Mouse (Mus musculus) neural tube, embryonic 11.5 days (tissue): ENCODE results near the gene Tmtc1. TPM values are rescaled to one million over a fixed set of nuclear protein-coding genes. Genes with fewer than 3 reads are reported as not detected.

Source experiments
- ATAC-seq: fragments of 200-750 bp; cut with Nextera tagmentation; 2 replicates; pipeline ENCODE4 v1.8.0; 2017; ENCODE audit warnings: moderate number of reproducible peaks, mild to moderate bottlenecking, moderate TSS enrichment, moderate library complexity; ENCODE audit not compliant: insufficient read depth, low FRiP score, low TSS enrichment
- DNase-seq: peaks from one replicate; pipeline ENCODE4 v3.0.0-alpha.2; 2015; ENCODE audit warnings: low spot score
- H3K27ac ChIP-seq: fragments of 300-500 bp; sonication (generic); 2 replicates; pipeline ENCODE4 v1.5.1; 2014; ENCODE audit warnings: low read depth, mild to moderate bottlenecking, low read length
- H3K27me3 ChIP-seq: fragments of 300-500 bp; sonication (generic); 2 replicates; pipeline ENCODE4 v1.6.1; 2014; ENCODE audit warnings: mild to moderate bottlenecking, low read length, mixed read lengths; ENCODE audit not compliant: control insufficient read depth, insufficient read depth
- H3K36me3 ChIP-seq: fragments of 300-500 bp; sonication (generic); 2 replicates; pipeline ENCODE4 v1.6.1; 2014; ENCODE audit warnings: mild to moderate bottlenecking, low read length, moderate library complexity, mixed read lengths; ENCODE audit not compliant: control insufficient read depth, insufficient read depth
- H3K4me1 ChIP-seq: fragments of 300-500 bp; sonication (generic); 2 replicates; pipeline ENCODE4 v1.6.1; 2014; ENCODE audit warnings: low read length, mixed read lengths; ENCODE audit not compliant: control insufficient read depth, insufficient read depth
- H3K4me2 ChIP-seq: fragments of 300-500 bp; sonication (generic); 2 replicates; pipeline ENCODE4 v1.6.1; 2014; ENCODE audit warnings: low read depth, mild to moderate bottlenecking, moderate library complexity
- H3K4me3 ChIP-seq: fragments of 300-500 bp; sonication (generic); 2 replicates; pipeline ENCODE4 v1.5.1; 2014; ENCODE audit warnings: low read depth, low read length
- H3K9ac ChIP-seq: fragments of 300-500 bp; sonication (generic); 2 replicates; pipeline ENCODE4 v1.6.1; 2014; ENCODE audit warnings: mild to moderate bottlenecking, low read length
- H3K9me3 ChIP-seq: fragments of 300-500 bp; sonication (generic); 2 replicates; pipeline ENCODE4 v1.6.1; 2016; ENCODE audit warnings: low read length; ENCODE audit not compliant: control insufficient read depth
- WGBS: fragments of 180-500 bp; shearing (Covaris S2); extraction: QIAGEN DNeasy Blood & Tissue Kit; methylation state at CpG from one replicate; pipeline ENCODE4 v1.1.7; 2014; 5-methylcytosine and 5-hydroxymethylcytosine counted together
- polyA plus RNA-seq: library from polyadenylated mRNA; unstranded; fragments of >200 nt; fragmentation: Nextera tagmentation; extraction: Ambion mirVana; gene quantifications from 2 replicates; pipeline ENCODE4 v1.2.1, GENCODE M21; 2014

Tmtc1 gene
- polyA plus RNA-seq, 1 experiment from 2014 or later: 1.4 TPM

DNA sequence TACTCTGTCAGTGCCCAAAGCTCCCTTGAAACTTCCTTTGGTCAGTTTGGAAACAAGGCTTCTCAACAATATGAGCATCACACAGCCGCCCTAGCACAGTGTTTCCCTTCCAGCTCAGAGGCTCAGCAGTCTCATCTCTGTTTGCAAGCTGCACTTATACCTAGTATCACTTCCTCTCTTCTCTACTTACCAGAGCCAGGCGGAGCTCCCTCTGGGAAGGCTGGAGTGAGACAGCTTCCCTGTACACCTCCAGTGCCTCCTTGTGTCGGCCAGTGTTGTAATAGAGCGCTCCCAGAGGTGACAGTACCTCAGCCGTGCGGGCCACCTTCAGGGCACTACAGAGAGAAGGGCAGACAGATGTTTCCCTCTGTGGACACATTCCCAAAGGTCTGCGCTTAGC, 197.6 kb downstream of the Tmtc1 start:
- 85% methylated on average over 7 of the region's 7 CpGs for WGBS
- no peak overlapping the region for H3K4me2 ChIP-seq
- DNase-seq (no peak), ATAC-seq (no peak)
- H3K9me3 ChIP-seq: no peaks in the 10 kb centered on the region
- no peak overlapping the region for H3K9ac ChIP-seq
- no peaks in the 10 kb centered on the region for H3K27me3 ChIP-seq
- no peaks in the 10 kb centered on the region for H3K36me3 ChIP-seq
- no peak overlapping the region for H3K4me3 ChIP-seq
- no peaks in the 10 kb centered on the region for H3K4me1 ChIP-seq
- no peak overlapping the region for H3K27ac ChIP-seq

DNA sequence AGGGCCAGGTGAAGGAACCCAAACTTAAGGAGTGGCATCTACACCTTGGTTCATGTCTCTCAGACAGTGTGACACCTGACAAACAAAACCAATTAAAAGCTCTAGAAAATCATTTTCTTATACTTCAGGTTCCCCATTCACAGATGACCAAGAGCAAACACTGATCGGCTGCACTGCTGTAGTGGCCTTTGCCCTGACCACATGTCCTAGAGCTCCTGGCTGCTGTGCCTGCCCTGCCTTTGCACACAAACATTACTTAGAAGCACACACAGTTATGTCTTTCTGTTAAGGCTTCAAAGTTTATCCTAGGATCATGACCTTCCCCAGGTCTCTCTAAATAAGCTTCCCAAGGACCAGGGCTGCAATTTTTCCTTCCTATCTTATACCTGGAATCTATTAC, 199.4 kb downstream of the Tmtc1 start:
- Histone ChIP-seq H3K27ac (no peak overlapping the region), H3K4me1 (no peaks in the 10 kb centered on the region), H3K9ac (no peak overlapping the region), H3K9me3 (no peaks in the 10 kb centered on the region), H3K36me3 (no peaks in the 10 kb centered on the region), H3K4me3 (no peak overlapping the region), H3K4me2 (no peak overlapping the region), H3K27me3 (no peaks in the 10 kb centered on the region)
- 77% methylated on average over 1 of the region's 1 CpGs for WGBS
- no peak for DNase-seq
- ATAC-seq: no peak

DNA sequence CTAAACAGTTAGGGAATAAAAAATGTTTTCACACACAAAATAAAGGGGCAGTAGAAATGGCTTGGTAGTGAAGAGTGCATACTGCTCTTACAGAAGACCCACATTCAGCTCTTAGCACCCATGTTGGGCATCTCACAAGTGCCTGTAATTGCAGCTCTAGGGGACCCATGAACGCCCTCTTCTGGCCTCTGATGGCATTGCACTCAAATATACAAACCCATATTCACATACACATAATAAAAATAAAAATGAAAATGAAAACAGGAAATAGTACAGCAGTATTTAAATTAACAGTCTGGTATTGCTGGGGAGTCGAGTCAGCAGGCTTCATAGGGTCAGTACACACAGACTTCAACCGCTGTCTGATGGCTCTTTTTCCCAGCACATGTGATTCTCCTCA, 201.9 kb downstream of the Tmtc1 start:
- Histone ChIP-seq H3K27ac (no peak overlapping the region), H3K4me2 (no peak overlapping the region), H3K27me3 (no peaks in the 10 kb centered on the region), H3K4me3 (no peak overlapping the region), H3K4me1 (no peaks in the 10 kb centered on the region), H3K9ac (no peak overlapping the region), H3K9me3 (no peaks in the 10 kb centered on the region), H3K36me3 (no peaks in the 10 kb centered on the region)
- ATAC-seq (no peak), DNase-seq (no peak)
- 59% methylated on average over 3 of the region's 3 CpGs for WGBS

DNA sequence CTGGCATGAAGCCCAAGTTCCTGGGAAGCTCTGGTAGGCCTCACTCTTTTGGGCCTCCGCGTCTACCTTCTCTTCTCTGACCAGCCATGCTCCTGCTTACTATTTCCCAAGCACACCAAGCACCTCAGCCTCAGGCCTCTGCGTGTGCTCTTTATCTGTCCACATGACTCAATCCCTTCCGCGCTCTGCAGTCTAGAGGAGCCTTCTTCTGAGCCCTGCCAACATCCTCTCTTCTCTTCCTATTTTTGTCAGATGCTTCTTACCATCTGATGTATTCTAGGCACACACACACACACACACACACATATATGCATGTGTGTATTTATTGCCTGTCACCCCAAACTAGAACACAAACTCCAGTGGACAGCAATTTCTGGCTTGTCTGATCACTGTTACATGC, 202.5 kb downstream of the Tmtc1 start:
- WGBS: 91% methylated on average over 5 of the region's 5 CpGs
- Histone ChIP-seq H3K4me2 (no peak overlapping the region), H3K36me3 (no peaks in the 10 kb centered on the region), H3K4me3 (no peak overlapping the region), H3K9ac (no peak overlapping the region), H3K27ac (no peak overlapping the region), H3K9me3 (no peaks in the 10 kb centered on the region), H3K4me1 (no peaks in the 10 kb centered on the region), H3K27me3 (no peaks in the 10 kb centered on the region)
- DNase-seq (no peak), ATAC-seq (no peak)

DNA sequence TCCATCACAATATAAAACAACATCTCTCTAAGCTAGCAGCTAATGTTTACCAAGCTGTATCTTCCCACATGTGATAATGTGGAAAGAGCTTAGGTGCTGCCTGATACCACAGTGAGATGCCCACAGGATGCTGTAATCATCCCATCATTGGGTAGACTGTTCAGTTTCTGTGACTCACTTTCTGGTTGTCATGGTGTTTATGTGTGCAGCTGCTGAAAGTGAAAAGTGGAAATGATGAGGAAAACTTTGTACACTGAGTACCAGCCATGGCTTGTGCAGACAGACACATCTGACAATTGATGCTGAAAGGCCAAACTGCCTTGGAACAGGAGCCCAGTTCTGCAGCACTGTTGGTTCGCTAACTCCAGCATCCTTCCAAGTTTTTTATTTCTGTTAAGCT, 204.9 kb downstream of the Tmtc1 start:
- WGBS: 100% methylated on average over 1 of the region's 1 CpGs

DNA sequence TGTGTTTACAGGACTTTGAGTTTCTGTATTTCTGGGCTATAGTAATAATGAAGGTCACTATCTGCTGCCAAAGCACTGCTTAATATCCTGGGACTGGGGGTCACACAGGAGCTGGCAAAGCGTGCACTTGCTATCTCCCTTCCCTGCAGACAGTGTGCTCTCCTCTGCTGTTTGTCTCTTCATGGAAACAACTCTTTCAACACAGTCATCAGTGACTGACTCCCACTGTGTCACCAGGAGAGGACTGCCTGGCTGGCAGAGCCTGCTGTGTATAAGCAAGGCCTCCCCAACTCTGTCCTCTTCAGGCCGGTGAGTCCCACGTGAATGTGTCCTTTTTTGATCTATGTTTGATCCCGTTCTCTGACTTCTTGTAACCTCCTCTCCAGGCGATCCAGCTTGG, 206.7 kb downstream of the Tmtc1 start:
- ATAC-seq (no peak), DNase-seq (no peak)
- Histone ChIP-seq H3K4me2 (no peak overlapping the region), H3K27ac (no peak overlapping the region), H3K9ac (no peak overlapping the region), H3K9me3 (no peaks in the 10 kb centered on the region), H3K27me3 (no peaks in the 10 kb centered on the region), H3K4me1 (no peaks in the 10 kb centered on the region), H3K36me3 (no peaks in the 10 kb centered on the region), H3K4me3 (no peak overlapping the region)
- WGBS: 70% methylated on average over 5 of the region's 5 CpGs

More for the DNA sequence above, 204.9 kb downstream of the Tmtc1 start:
- no peaks in the 10 kb centered on the region for H3K9me3 ChIP-seq
- no peak overlapping the region for H3K9ac ChIP-seq
- no peaks in the 10 kb centered on the region for H3K4me1 ChIP-seq
- ATAC-seq (no peak), DNase-seq (no peak)
- no peaks in the 10 kb centered on the region for H3K36me3 ChIP-seq
- no peak overlapping the region for H3K4me3 ChIP-seq
- no peak overlapping the region for H3K4me2 ChIP-seq
- H3K27ac ChIP-seq: no peak overlapping the region
- H3K27me3 ChIP-seq: no peaks in the 10 kb centered on the region

DNA sequence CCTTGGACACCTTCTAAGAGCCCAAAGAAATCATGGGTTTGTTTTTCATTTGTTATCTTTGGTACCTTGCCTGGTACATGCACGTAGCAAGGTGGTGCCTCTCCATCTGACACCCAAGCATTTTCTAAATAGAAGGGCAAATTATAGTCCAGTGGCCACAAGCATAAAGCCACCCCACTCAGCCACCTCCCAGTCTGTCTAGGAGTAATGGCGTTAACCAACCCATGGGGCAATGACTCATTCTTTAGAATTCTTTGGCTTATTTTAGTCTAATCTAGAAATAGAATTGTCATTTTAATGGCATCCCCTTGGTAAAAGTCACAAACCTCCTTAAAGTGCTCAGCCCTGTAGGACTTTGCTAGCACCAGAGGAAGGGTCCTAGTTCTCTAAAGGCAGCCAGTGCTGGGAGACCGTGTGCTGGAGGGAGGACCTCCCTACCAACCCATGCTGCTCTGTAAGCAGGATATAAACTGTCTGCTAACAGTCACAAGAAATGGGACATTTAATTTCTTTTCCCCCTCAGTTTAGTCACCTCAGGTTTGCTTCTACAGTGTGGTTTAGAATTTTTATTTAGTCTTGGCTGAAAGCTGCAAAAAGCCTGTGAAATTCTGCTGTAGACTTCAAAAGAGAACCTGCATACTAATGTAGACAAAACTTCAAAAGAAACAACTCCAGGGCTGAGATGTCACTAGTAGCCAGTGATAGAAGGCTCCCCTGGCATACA, 209.9 kb downstream of the Tmtc1 start:
- 78% methylated on average over 3 of the region's 3 CpGs for WGBS

DNA sequence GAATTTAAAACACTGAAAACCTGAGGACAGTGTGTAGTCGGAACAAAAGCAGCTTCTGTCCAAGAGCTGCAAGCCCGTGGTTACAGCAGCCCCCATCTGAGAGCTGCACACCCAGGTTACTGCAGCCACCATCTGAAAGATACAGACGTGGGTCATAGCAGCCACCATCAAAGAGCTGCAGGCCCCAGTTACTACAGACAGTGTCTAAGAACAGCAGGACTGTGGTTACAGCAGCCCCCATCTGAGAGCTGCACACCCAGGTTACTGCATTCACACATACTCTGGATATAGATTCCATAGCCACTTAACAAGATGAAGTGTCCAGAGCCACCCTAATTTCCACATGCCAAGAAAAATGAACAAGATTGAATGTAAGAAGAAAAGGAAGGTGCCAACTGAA, 216.6 kb downstream of the Tmtc1 start:
- Histone ChIP-seq H3K9me3 (no peaks in the 10 kb centered on the region), H3K4me1 (no peaks in the 10 kb centered on the region), H3K4me2 (no peak overlapping the region), H3K27me3 (no peaks in the 10 kb centered on the region), H3K9ac (no peak overlapping the region), H3K27ac (no peak overlapping the region), H3K4me3 (no peak overlapping the region), H3K36me3 (no peaks in the 10 kb centered on the region)
- 62% methylated on average over 3 of the region's 3 CpGs for WGBS
- DNase-seq (no peak), ATAC-seq (no peak)

More for the DNA sequence above, 209.9 kb downstream of the Tmtc1 start:
- DNase-seq (no peak), ATAC-seq (no peak)
- H3K4me2 ChIP-seq: no peak overlapping the region
- H3K9ac ChIP-seq: no peak overlapping the region
- no peak overlapping the region for H3K27ac ChIP-seq
- no peaks in the 10 kb centered on the region for H3K9me3 ChIP-seq
- H3K36me3 ChIP-seq: no peaks in the 10 kb centered on the region
- no peaks in the 10 kb centered on the region for H3K27me3 ChIP-seq
- no peak overlapping the region for H3K4me3 ChIP-seq
- no peaks in the 10 kb centered on the region for H3K4me1 ChIP-seq

DNA sequence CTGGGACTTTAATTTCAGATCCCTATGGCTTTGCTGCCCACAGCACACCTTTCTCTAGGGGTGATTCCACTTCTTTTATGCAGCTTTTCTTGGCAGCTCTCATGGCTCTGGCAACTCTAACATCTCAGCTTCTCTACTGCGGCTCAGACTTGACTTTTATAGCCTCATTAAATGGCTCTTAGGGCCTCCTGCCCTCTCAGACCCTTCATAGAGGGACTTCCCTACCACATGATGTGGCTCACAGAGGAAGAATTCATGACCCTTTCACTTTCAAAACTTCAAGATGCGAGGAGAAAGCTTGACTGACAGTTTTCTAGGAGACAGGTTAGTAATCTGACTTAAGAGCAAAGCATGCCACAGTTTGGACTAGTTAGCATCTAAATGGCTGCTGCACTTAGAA, 221.5 kb downstream of the Tmtc1 start:
- WGBS: 51% methylated on average over 2 of the region's 2 CpGs
- Histone ChIP-seq H3K4me1 (no peaks in the 10 kb centered on the region), H3K4me2 (no peak overlapping the region), H3K4me3 (no peak overlapping the region), H3K27ac (no peak overlapping the region), H3K9ac (no peak overlapping the region), H3K27me3 (no peaks in the 10 kb centered on the region), H3K9me3 (no peaks in the 10 kb centered on the region), H3K36me3 (no peaks in the 10 kb centered on the region)
- DNase-seq: no peak
- ATAC-seq: no peak
